Mouse (Mus musculus) adrenal gland, postnatal 4 days (tissue): ENCODE measurements around the gene Gtsf1l. TPM values are rescaled to one million over a fixed set of nuclear protein-coding genes. Genes with fewer than 3 reads are reported as not detected.

ENCODE experiments used
- DNase-seq, 2 experiments: peaks; one replicate each; pipeline ENCODE4 v3.0.0; 2021 to 2022; ENCODE audit warnings: low spot score in 2 of 2, mixed read lengths in 2 of 2
- long read RNA-seq, 2 experiments: library from polyadenylated mRNA; stranded (forward); transcript quantifications; one replicate each; pipeline ENCODE4 v2.0.0; 2021
- total RNA-seq, 2 experiments: library from RNA; stranded (reverse); gene quantifications; 2 replicates each; pipeline ENCODE4 v1.2.3; 2021

Gene Gtsf1l
- total RNA-seq, result not detected
- long read RNA-seq, experiment 1, result 0 reads
- long read RNA-seq, experiment 2, result 0 reads

- DNase-seq, result no peak
Measured at GRCm38 (mm10) chr2:163087728-163088127, at the start of gene Gtsf1l. Gene Gtsf1l (minus strand): TSS chr2:163087855.

- DNase-seq, result no peak
Measured at GRCm38 (mm10) chr2:163136996-163137395, 49.3 kb upstream of the Gtsf1l start.

- no peak for DNase-seq
Measured at GRCm38 (mm10) chr2:163135931-163136330, 48.3 kb upstream of the Gtsf1l start.

DNA sequence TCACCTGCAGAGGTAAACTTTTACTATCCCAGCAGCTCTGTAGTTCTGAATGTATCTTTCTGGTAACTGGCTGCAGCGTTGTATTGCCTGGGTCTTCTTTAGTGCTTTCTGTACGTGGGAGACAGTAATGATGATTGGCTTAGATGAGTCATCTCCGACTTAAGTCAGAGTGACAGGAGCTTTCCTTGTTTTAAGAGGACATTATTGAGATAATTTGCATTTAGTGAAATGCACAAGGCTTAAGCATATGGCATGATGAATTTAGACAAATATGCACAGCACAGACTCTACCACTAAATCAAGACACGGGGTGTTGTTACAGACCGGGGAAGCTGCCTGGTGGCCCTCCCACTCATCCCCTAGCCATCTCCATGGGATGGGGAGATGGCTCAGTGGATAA is 44.7 kb upstream of the Gtsf1l start:
- DNase-seq, result no peak

- no peak for DNase-seq
Measured at GRCm38 (mm10) chr2:163130837-163131236, 43.2 kb upstream of the Gtsf1l start.

GRCm38 (mm10) chr2:163123496-163123895 is 35.8 kb upstream of the Gtsf1l start:
- no peak for DNase-seq

DNA sequence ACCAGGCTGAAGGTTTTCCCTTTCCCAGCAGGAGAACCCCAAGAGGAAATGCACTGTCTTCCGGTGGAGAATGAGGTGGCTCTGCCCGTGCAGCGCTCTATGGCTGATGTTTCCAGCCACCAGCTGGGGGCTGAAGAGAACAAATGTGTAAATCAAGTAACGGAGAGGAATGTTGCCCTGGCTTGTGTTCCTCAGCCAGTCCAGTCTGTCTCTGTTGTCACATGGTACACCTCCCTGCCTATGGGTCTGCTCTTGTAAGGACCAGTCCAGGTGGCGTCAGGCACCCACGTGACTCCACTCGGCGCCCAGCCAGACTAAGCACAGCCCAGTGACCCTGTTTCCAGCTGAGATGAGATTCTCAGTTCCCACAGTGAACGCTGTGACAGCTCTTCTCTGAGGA is 34.7 kb upstream of the Gtsf1l start:
- DNase-seq, result peak in 1 of 2 experiments; percentile 22

GRCm38 (mm10) chr2:163121353-163121660 is 33.7 kb upstream of the Gtsf1l start:
- DNase-seq, result no peak

GRCm38 (mm10) chr2:163120626-163121352 is 33.1 kb upstream of the Gtsf1l start:
- no peak for DNase-seq

DNA sequence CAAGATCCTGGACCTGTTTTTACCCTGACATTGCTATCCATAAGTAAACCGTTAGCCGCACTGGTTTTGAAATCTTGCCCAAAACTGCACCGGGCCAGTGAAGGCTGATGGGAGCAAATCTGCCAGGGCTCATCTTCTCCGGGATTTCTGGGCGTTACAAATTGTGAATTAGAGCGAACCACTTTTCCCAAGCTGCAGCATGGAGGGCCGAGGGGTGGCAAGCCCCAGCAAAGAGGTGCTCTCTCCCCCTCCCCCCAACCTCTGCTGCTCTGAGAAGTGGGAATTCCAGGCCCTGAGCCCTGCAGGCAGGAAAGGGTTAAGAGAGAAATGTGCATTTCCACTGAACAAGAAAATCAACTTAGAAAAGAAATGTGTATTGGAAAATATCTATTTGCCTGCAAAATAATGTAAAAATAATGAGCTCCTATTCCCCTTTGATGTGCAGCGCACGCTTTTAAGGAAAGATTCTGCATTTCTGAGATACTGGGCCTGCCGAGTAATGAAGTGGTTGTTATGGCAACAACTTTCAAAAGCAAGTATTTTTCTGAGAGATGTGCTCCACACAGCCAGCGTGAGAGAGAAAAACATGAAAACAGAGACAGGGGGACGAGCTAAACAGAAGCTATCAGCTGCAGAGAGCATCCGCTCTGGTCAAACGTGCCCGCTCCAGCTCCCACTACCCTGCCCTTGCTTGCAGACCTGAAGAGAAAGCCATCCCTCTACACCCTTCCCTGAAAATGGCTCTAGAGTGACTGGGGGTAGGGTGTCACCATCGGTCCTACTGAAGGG is 24.0 kb upstream of the Gtsf1l start:
- no peak for DNase-seq

GRCm38 (mm10) chr2:163110706-163111105 is 23.1 kb upstream of the Gtsf1l start:
- no peak for DNase-seq

- DNase-seq, result no peak
Measured at GRCm38 (mm10) chr2:163108385-163108784, 20.7 kb upstream of the Gtsf1l start.

GRCm38 (mm10) chr2:163104086-163104770 is 16.6 kb upstream of the Gtsf1l start:
- DNase-seq, result no peak

DNA sequence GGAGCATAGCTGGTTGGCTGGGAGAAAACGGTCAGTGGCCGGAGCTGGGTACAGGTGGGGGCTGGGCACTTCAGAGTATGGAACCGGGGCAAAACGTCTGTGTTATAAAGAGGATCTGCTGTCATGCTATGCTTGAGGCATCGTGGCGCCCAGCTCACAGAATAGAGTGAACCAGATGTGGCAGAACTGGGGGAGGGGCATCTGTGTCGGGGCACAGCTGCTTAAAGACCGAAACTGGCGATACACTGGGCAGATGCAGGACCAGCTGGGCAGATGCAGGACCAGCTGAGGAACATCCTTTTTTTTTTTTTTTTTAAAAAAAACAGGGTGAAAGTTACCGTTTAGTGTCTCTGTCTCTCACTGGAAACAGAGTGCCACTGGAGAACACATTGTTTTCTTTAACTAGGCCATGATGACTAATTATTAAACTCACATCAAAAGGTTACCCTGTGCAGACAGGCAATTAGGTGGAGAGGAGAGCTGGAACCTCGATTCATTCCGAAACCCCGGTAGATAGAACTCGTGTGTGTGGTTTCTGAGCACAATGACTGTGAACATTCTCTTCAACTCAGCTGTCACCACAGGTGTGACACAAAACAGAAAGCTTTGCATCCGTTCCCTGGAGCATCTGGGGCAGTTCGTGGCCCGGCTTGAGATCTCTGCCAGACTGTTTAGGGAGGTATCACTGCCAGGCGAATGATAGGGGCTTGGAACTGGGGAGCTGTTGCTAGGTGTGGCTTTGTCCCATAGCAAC is 15.4 kb upstream of the Gtsf1l start:
- no peak for DNase-seq

- no peak for DNase-seq
Measured at GRCm38 (mm10) chr2:163102216-163102615, 14.6 kb upstream of the Gtsf1l start.

- DNase-seq, result peak; percentile 55 to 58
Measured at GRCm38 (mm10) chr2:163101646-163102203, 14.1 kb upstream of the Gtsf1l start.

GRCm38 (mm10) chr2:163100551-163100950 is 12.9 kb upstream of the Gtsf1l start:
- DNase-seq, result no peak

DNA sequence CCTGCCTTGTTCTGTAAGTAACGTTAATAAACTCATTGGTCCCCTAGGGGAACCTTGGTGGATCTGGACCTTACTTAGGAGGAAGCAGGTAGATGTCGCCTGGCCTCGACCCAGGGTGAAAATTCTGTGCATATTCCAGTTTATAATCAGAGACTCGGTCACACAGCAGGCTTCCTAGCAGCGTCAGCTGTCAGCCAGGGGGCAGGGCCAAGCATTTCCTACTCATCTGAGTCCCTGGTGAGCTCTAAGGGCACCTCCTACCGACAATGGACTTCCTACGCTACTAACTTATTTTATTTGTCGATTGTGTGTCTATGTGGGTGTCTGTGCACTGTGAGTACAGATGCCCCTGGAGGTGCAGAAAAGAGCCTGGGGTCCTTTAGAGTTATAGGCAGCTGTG is 12.3 kb upstream of the Gtsf1l start:
- DNase-seq, result no peak

DNA sequence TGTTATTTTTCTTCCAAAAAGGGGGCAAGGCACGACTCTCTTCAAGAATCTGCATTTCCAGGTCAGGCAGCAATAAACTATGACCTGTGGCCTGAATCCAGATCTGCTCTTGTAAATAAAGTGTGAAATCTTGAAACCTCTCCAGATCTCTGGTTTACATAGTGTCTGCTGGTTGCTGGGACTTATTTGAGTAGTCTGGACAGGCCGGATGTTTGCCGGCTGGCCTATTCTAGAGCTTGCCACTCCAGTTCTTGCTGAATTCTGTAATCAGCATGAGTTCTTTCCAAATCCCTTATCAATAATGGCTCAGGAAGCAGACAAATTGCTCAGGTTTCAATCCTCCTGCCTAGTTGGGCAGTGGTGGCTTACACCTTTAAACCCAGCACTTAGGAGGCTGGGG is 8.1 kb upstream of the Gtsf1l start:
- DNase-seq, result no peak

DNA sequence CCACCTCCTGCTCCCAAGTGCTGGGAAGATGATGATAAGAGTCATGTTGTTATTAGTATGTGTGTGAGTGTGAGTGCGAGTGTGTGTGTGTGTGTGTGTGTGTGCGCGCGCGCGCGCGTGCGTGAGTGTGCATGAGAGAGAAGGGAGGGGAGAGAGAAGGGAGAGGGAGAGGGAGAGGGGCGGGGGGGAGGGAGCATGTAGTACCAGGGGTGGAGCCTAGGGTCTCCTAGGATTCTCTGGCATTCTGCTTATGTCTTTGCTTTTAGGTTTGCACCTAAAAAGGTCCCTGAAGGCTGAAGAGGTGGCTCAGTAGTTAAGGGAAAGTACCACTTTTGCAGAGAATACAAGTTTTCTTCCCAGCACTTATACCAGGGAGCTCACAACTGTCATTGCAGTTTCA is 7.3 kb upstream of the Gtsf1l start:
- DNase-seq, result no peak
